Mouse (Mus musculus): ENCODE data around the gene Nprl2.
"Not testable (repeated sequence)": the region's sequence is repeated elsewhere in the genome, so short reads cannot be mapped to it uniquely, and the experiment has no call there.

Gene Nprl2

GRCm38 (mm10) chr9:107553541-107554318 lies 11.7 kb downstream of the Nprl2 start:
- DNase-seq (ENCODE audit: low spot score) = no peak

GRCm38 (mm10) chr9:107554319-107554825 lies 12.3 kb downstream of the Nprl2 start:
- DNase-seq (ENCODE audit: low spot score) = peak; percentile 97

- peak; percentile 71 for DNase-seq (ENCODE audit: low spot score)
Measured at GRCm38 (mm10) chr9:107555031-107555457, 13.0 kb downstream of the Nprl2 start.

GRCm38 (mm10) chr9:107555701-107556100 lies 13.7 kb downstream of the Nprl2 start:
- DNase-seq (ENCODE audit: low spot score) = no peak

- DNase-seq (ENCODE audit: low spot score) = no peak
Measured at GRCm38 (mm10) chr9:107556346-107556745, 14.3 kb downstream of the Nprl2 start.

GRCm38 (mm10) chr9:107563029-107563581 lies 21.1 kb downstream of the Nprl2 start, which contains the start of gene Tusc2:
Tusc2 (plus strand) TSS chr9:107563255.
- DNase-seq (ENCODE audit: low spot score) = peak; percentile 96

- DNase-seq (ENCODE audit: low spot score) = not testable (repeated sequence)
Measured at GRCm38 (mm10) chr9:107565556-107565955, 23.5 kb downstream of the Nprl2 start.

- peak; percentile 78 for DNase-seq (ENCODE audit: low spot score)
Measured at GRCm38 (mm10) chr9:107566041-107566709, 24.1 kb downstream of the Nprl2 start.

GRCm38 (mm10) chr9:107566855-107567254 lies 24.8 kb downstream of the Nprl2 start:
- DNase-seq (ENCODE audit: low spot score) = no peak

- no peak for DNase-seq (ENCODE audit: low spot score)
Measured at GRCm38 (mm10) chr9:107567702-107568319, 25.8 kb downstream of the Nprl2 start, which contains the start of gene Hyal2. Hyal2 (plus strand) TSS chr9:107567945.

GRCm38 (mm10) chr9:107568331-107569261 lies 26.6 kb downstream of the Nprl2 start:
- DNase-seq (ENCODE audit: low spot score) = peak; percentile 90

GRCm38 (mm10) chr9:107569270-107569669 lies 27.2 kb downstream of the Nprl2 start:
- no peak for DNase-seq (ENCODE audit: low spot score)

- DNase-seq (ENCODE audit: low spot score) = no peak
Measured at GRCm38 (mm10) chr9:107570016-107570415, 28.0 kb downstream of the Nprl2 start.

GRCm38 (mm10) chr9:107570845-107571244 lies 28.8 kb downstream of the Nprl2 start:
- DNase-seq (ENCODE audit: low spot score) = no peak

GRCm38 (mm10) chr9:107571534-107572326 lies 29.7 kb downstream of the Nprl2 start:
- DNase-seq (ENCODE audit: low spot score) = no peak

- no peak for DNase-seq (ENCODE audit: low spot score)
Measured at GRCm38 (mm10) chr9:107572327-107572662, 30.3 kb downstream of the Nprl2 start.

- DNase-seq (ENCODE audit: low spot score) = not testable (repeated sequence)
Measured at GRCm38 (mm10) chr9:107573774-107574173, 31.7 kb downstream of the Nprl2 start.

GRCm38 (mm10) chr9:107575579-107576356 lies 33.7 kb downstream of the Nprl2 start:
- DNase-seq (ENCODE audit: low spot score) = no peak

GRCm38 (mm10) chr9:107576357-107577107 lies 34.5 kb downstream of the Nprl2 start, which contains the start of gene Hyal1:
Hyal1 (plus strand) TSS chr9:107576927.
- peak; percentile 54 for DNase-seq (ENCODE audit: low spot score)

Measured in adipocyte (in vitro differentiated cells).